Mouse (Mus musculus) cortical plate, adult 2 months (tissue): ENCODE results near the gene Rai14.

Experiments
- CTCF ChIP-seq: fragments of 200-500 bp; IDR thresholded peaks from 2 replicates; pipeline ENCODE4 v1.5.1; 2011; ENCODE audit warnings: mild to moderate bottlenecking, control low read depth, low read length; ENCODE audit not compliant: insufficient read depth; ENCODE audit errors: extremely low read depth
- POLR2A ChIP-seq: fragments of 200-500 bp; IDR thresholded peaks from 2 replicates; pipeline ENCODE4 v1.6.1; 2011; ENCODE audit warnings: mild to moderate bottlenecking, low read length, control low read depth; ENCODE audit not compliant: insufficient read depth; ENCODE audit errors: extremely low read depth

DNA sequence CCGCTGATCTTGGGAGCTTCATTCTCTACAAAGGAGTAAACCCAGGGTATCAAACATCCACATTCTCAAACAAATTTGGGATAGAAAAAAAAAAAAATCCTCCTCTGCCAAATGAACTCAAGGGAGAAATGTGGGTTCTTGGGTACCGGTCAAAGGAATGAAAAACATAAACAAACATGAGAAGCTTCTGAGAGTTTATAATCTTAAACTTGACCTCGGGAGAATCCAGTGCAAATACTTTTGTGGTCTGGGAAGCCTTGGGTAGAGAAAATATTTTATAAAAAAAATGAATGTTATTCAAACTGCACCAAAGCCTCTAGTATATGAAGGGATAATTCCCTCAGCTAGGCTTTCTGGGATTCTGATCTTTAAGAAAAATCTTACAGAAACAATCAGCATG, 11.8 kb upstream of the Rai14 start:
- TF ChIP-seq CTCF (no peak), POLR2A (no peak)
